Mouse (Mus musculus) midbrain, embryonic 16.5 days (tissue): Measurements from ENCODE around the gene Hoxd1. TPM values are rescaled to one million over a fixed set of nuclear protein-coding genes. Genes with fewer than 3 reads are reported as not detected.

Experiments used
- ATAC-seq: fragments of 200-750 bp; cut with Nextera tagmentation; 2 replicates; pipeline ENCODE4 v1.8.0; 2017; ENCODE audit warnings: moderate TSS enrichment
- H3K27ac ChIP-seq: fragments of 300-500 bp; sonication (generic); 2 replicates; pipeline ENCODE4 v1.5.1; 2014; ENCODE audit warnings: mild to moderate bottlenecking, low read length, mixed read lengths
- H3K27me3 ChIP-seq: fragments of 300-500 bp; sonication (generic); 2 replicates; pipeline ENCODE4 v1.6.1; 2014; ENCODE audit warnings: low read depth, low read length, mixed read lengths; ENCODE audit not compliant: control insufficient read depth, insufficient read depth
- H3K36me3 ChIP-seq: fragments of 300-500 bp; sonication (generic); 2 replicates; pipeline ENCODE4 v1.6.1; 2014; ENCODE audit warnings: mild to moderate bottlenecking, low read length, moderate library complexity, mixed read lengths; ENCODE audit not compliant: control insufficient read depth, insufficient read depth
- H3K4me1 ChIP-seq: fragments of 300-500 bp; sonication (generic); 2 replicates; pipeline ENCODE4 v1.6.1; 2014; ENCODE audit warnings: mild to moderate bottlenecking, low read length, mixed read lengths; ENCODE audit not compliant: control insufficient read depth, insufficient read depth
- H3K4me2 ChIP-seq: fragments of 300-500 bp; sonication (generic); 2 replicates; pipeline ENCODE4 v1.6.1; 2014; ENCODE audit warnings: mild to moderate bottlenecking, low read length, mixed read lengths
- H3K4me3 ChIP-seq: fragments of 300-500 bp; sonication (generic); 2 replicates; pipeline ENCODE4 v1.5.1; 2014; ENCODE audit warnings: low read depth, mild to moderate bottlenecking, low read length, moderate library complexity, mixed read lengths
- H3K9ac ChIP-seq: fragments of 300-500 bp; sonication (generic); 2 replicates; pipeline ENCODE4 v1.6.1; 2014; ENCODE audit warnings: low read depth, low read length, mixed read lengths
- H3K9me3 ChIP-seq: fragments of 300-500 bp; sonication (generic); replicated peaks from 2 replicates; pipeline ENCODE4 v1.6.1; 2014; ENCODE audit warnings: mild to moderate bottlenecking, low read length, mixed read lengths; ENCODE audit not compliant: control insufficient read depth, poor library complexity, severe bottlenecking
- WGBS: fragments of 180-500 bp; shearing (Covaris S2); extraction: QIAGEN DNeasy Blood & Tissue Kit; methylation state at CpG from one replicate; pipeline ENCODE4 v1.1.7; 2014; 5-methylcytosine and 5-hydroxymethylcytosine counted together
- polyA plus RNA-seq: library from polyadenylated mRNA; unstranded; fragments of >200 nt; fragmentation: Nextera tagmentation; extraction: Ambion mirVana; gene quantifications from 2 replicates; pipeline ENCODE4 v1.2.1, GENCODE M21; 2015

Hoxd1 gene
- polyA plus RNA-seq, 1 experiment from 2014 or later = not detected

- Histone ChIP-seq H3K36me3 (no peaks in the 10 kb centered on the region), H3K27ac (no peak overlapping the region), H3K9me3 (no peaks in the 10 kb centered on the region), H3K27me3 (peaks cover 73% of the 10 kb centered on the region), H3K4me2 (no peak overlapping the region), H3K4me1 (no peaks in the 10 kb centered on the region; the same call in 1 of the 2 replicates), H3K4me3 (no peak overlapping the region), H3K9ac (no peak overlapping the region)
- ATAC-seq = no peak
Observed at GRCm38 (mm10) chr2:74731055-74731454, 31.7 kb upstream of the Hoxd1 start.

- H3K4me3 ChIP-seq = no peak overlapping the region
- peaks cover 72% of the 10 kb centered on the region for H3K27me3 ChIP-seq
- no peaks in the 10 kb centered on the region; the same call in 1 of the 2 replicates for H3K4me1 ChIP-seq
- no peak overlapping the region for H3K4me2 ChIP-seq
- no peaks in the 10 kb centered on the region for H3K9me3 ChIP-seq
- no peaks in the 10 kb centered on the region for H3K36me3 ChIP-seq
- no peak overlapping the region for H3K27ac ChIP-seq
- no peak overlapping the region for H3K9ac ChIP-seq
- WGBS = 2% methylated on average over 9 of the region's 9 CpGs
- ATAC-seq = no peak
Observed at GRCm38 (mm10) chr2:74731799-74732512, 30.8 kb upstream of the Hoxd1 start.

GRCm38 (mm10) chr2:74732513-74733316, 30.1 kb upstream of the Hoxd1 start:
- Histone ChIP-seq H3K9ac (no peak overlapping the region), H3K27ac (no peak overlapping the region), H3K36me3 (no peaks in the 10 kb centered on the region), H3K4me2 (no peak overlapping the region), H3K9me3 (no peaks in the 10 kb centered on the region), H3K27me3 (peaks cover 71% of the 10 kb centered on the region), H3K4me3 (no peak overlapping the region), H3K4me1 (no peaks in the 10 kb centered on the region)
- no peak for ATAC-seq
- under 1% methylated on average over 52 of the region's 52 CpGs for WGBS

- H3K4me3 ChIP-seq = no peak overlapping the region
- ATAC-seq = no peak
- WGBS = 0% methylated on average over 16 of the region's 16 CpGs
- H3K27ac ChIP-seq = no peak overlapping the region
- no peak overlapping the region for H3K4me2 ChIP-seq
- H3K9me3 ChIP-seq = no peaks in the 10 kb centered on the region
- H3K9ac ChIP-seq = no peak overlapping the region
- H3K36me3 ChIP-seq = no peaks in the 10 kb centered on the region
- H3K27me3 ChIP-seq = peaks cover 72% of the 10 kb centered on the region
- no peaks in the 10 kb centered on the region for H3K4me1 ChIP-seq
Observed at GRCm38 (mm10) chr2:74733317-74733661, 29.5 kb upstream of the Hoxd1 start.

GRCm38 (mm10) chr2:74733765-74734164, 29.0 kb upstream of the Hoxd1 start:
- under 1% methylated on average over 6 of the region's 6 CpGs for WGBS
- no peaks in the 10 kb centered on the region for H3K36me3 ChIP-seq
- H3K4me2 ChIP-seq = no peak overlapping the region
- H3K4me3 ChIP-seq = no peak overlapping the region
- no peak overlapping the region for H3K9ac ChIP-seq
- no peak for ATAC-seq
- no peak overlapping the region for H3K27ac ChIP-seq
- H3K4me1 ChIP-seq = no peaks in the 10 kb centered on the region
- no peaks in the 10 kb centered on the region for H3K9me3 ChIP-seq
- H3K27me3 ChIP-seq = peaks cover 74% of the 10 kb centered on the region

- Histone ChIP-seq H3K36me3 (no peaks in the 10 kb centered on the region), H3K9me3 (no peaks in the 10 kb centered on the region), H3K4me2 (no peak overlapping the region), H3K4me3 (no peak overlapping the region), H3K4me1 (no peaks in the 10 kb centered on the region), H3K27me3 (peaks cover 77% of the 10 kb centered on the region), H3K9ac (no peak overlapping the region), H3K27ac (no peak overlapping the region)
- 0% methylated on average over 13 of the region's 13 CpGs for WGBS
- ATAC-seq = no peak
Observed at GRCm38 (mm10) chr2:74734451-74734850, 28.3 kb upstream of the Hoxd1 start.

GRCm38 (mm10) chr2:74734996-74735811, 27.6 kb upstream of the Hoxd1 start:
- WGBS = under 1% methylated on average over 27 of the region's 27 CpGs
- no peaks in the 10 kb centered on the region for H3K9me3 ChIP-seq
- H3K27ac ChIP-seq = no peak overlapping the region
- peaks cover 75% of the 10 kb centered on the region for H3K27me3 ChIP-seq
- H3K4me2 ChIP-seq = no peak overlapping the region
- H3K4me3 ChIP-seq = no peak overlapping the region
- no peaks in the 10 kb centered on the region for H3K4me1 ChIP-seq
- ATAC-seq = no peak
- no peaks in the 10 kb centered on the region for H3K36me3 ChIP-seq
- H3K9ac ChIP-seq = no peak overlapping the region

- no peak for ATAC-seq
Observed at GRCm38 (mm10) chr2:74735851-74736687, 26.7 kb upstream of the Hoxd1 start.

More at GRCm38 (mm10) chr2:74735851-74736687, 26.7 kb upstream of the Hoxd1 start:
- Histone ChIP-seq H3K4me2 (no peak overlapping the region), H3K36me3 (no peaks in the 10 kb centered on the region), H3K27ac (no peak overlapping the region), H3K4me3 (no peak overlapping the region), H3K4me1 (no peaks in the 10 kb centered on the region), H3K9ac (no peak overlapping the region), H3K9me3 (no peaks in the 10 kb centered on the region), H3K27me3 (peaks cover 68% of the 10 kb centered on the region)
- WGBS = 1% methylated on average over 42 of the region's 42 CpGs
